Mouse (Mus musculus): Measurements from ENCODE around the gene Foxe3.

The Foxe3 gene

GRCm38 (mm10) chr4:114916056-114916455 lies 9.8 kb downstream of the Foxe3 start:
- no peak for DNase-seq

- peak; percentile 89 for DNase-seq
Observed at GRCm38 (mm10) chr4:114913594-114913962, 12.2 kb downstream of the Foxe3 start.

GRCm38 (mm10) chr4:114912705-114913593 lies 12.9 kb downstream of the Foxe3 start:
- peak; percentile 37 for DNase-seq

- DNase-seq = peak; percentile 81
Observed at GRCm38 (mm10) chr4:114909602-114910484, 16.0 kb downstream of the Foxe3 start.

GRCm38 (mm10) chr4:114908829-114909601 lies 16.8 kb downstream of the Foxe3 start, which contains the start of gene Foxd2:
Gene Foxd2, minus strand, starts transcription at chr4:114908873.
- DNase-seq = peak; percentile 94

- DNase-seq = peak; percentile 64
Observed at GRCm38 (mm10) chr4:114907951-114908828, 17.6 kb downstream of the Foxe3 start.

- peak; percentile 59 for DNase-seq
Observed at GRCm38 (mm10) chr4:114907056-114907917, 18.5 kb downstream of the Foxe3 start.

- peak; percentile 36 for DNase-seq
Observed at GRCm38 (mm10) chr4:114905969-114906680, 19.7 kb downstream of the Foxe3 start.

- no peak for DNase-seq
Observed at GRCm38 (mm10) chr4:114905501-114905900, 20.3 kb downstream of the Foxe3 start.

- DNase-seq = peak; percentile 53
Observed at GRCm38 (mm10) chr4:114903422-114903782, 22.4 kb downstream of the Foxe3 start.

- DNase-seq = peak; percentile 77
Observed at GRCm38 (mm10) chr4:114902641-114903421, 23.0 kb downstream of the Foxe3 start.

GRCm38 (mm10) chr4:114901643-114902351 lies 24.0 kb downstream of the Foxe3 start:
- peak; percentile 79 for DNase-seq

- peak; percentile 55 for DNase-seq
Observed at GRCm38 (mm10) chr4:114900866-114901642, 24.8 kb downstream of the Foxe3 start.

- no peak for DNase-seq
Observed at GRCm38 (mm10) chr4:114899885-114900284, 25.9 kb downstream of the Foxe3 start.

GRCm38 (mm10) chr4:114897853-114898252 lies 28.0 kb downstream of the Foxe3 start:
- DNase-seq = peak; percentile 48

GRCm38 (mm10) chr4:114882232-114882631 lies 43.6 kb downstream of the Foxe3 start:
- no peak for DNase-seq

GRCm38 (mm10) chr4:114876441-114876972 lies 49.3 kb downstream of the Foxe3 start:
- DNase-seq = peak; percentile 21

Measured in embryo, embryonic 11 days (tissue).